Mouse (Mus musculus): ENCODE measurements around the gene Pbrm1.

- no peak for TF ChIP-seq CTCF (IDR thresholded peaks at IDR 0.05; ENCODE audit: low read depth)
- no peak for TF ChIP-seq EP300 (IDR thresholded peaks at IDR 0.05; ENCODE audit: low read depth)
Observed at GRCm38 (mm10) chr14:31132031-31132430, 113.1 kb downstream of the Pbrm1 start.
